Mouse (Mus musculus): ENCODE results near the gene Lyst.

DNA sequence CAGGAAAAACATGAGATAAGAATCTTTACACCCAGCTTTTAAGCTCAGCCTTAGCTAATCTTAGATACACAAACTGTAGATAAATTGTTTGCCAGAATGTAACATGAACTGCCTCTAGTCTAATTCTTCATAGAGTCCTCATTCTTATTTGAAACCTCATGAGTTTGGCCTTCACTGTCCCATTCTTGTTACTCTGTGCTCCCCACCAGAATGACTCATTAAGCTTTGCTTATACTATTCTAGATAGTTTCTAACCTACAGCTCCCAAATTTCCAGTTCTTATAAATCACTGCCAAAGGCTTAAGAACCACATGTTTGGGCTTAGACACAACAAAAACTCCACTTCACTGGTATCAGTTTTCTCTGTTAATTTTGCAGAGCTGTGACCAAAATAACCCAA, 16.0 kb downstream of the Lyst start:
- TF ChIP-seq CTCF (IDR thresholded peaks at IDR 0.05) = no peak
- no peak for TF ChIP-seq POLR2A (IDR thresholded peaks at IDR 0.05; ENCODE audit: insufficient read depth, low read depth, low read length)
- no peak for TF ChIP-seq EP300 (IDR thresholded peaks at IDR 0.05; ENCODE audit: insufficient read depth, low read depth, low read length)

Data from heart, adult 2 months (tissue).